Mouse (Mus musculus): ENCODE measurements around the gene Hoxc10. TPM values are rescaled to one million over a fixed set of nuclear protein-coding genes. Genes with fewer than 3 reads are reported as not detected.

Gene Hoxc10
- total RNA-seq, 2 experiments from 2014 or later = not detected

- DNase-seq (ENCODE audit: low spot score in 2 of 2) = no peak
Observed at GRCm38 (mm10) chr15:102988078-102988477, 21.5 kb downstream of the Hoxc10 start.

DNA sequence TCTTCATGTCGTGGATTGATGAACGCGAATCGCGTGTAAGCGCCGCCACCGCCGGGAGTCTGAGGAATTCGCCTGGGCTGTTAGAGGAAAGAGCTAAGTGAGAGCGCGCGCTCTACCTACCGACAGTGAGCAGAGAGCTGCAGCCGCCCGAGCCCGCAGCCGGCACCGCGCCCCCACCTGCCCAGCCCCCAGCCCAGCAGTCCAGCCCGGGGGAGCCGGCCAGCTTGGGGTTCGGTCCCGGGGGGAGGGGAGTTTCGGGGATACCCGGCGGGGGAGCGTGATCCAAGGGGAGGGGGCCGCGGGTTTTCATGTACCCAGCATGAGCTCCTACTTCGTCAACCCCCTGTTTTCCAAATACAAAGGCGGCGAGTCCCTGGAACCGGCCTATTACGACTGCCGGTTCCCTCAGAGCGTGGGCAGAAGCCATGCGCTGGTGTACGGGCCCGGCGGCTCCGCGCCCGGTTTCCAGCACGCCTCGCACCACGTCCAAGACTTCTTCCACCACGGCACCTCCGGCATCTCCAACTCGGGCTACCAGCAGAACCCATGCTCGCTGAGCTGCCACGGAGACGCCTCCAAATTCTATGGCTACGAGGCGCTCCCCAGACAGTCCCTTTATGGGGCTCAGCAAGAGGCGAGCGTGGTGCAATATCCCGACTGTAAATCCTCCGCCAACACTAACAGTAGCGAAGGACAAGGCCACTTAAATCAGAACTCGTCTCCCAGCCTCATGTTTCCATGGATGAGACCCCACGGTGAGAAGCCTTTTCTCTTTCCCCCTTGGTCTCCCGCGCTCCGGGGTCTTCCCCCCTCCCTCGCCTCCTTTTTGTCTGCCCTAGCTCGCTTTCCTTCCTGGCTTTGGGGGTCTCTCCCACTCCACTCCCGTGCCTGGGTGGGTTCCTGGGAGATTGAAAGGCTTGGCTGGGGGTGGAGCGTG, 24.1 kb downstream of the Hoxc10 start, which contains the start of gene Hoxc8:
Hoxc8 (plus strand) TSS at position 147 of the 937 bp plus-strand sequence.
- no peak for DNase-seq (ENCODE audit: low spot score in 2 of 2)

DNA sequence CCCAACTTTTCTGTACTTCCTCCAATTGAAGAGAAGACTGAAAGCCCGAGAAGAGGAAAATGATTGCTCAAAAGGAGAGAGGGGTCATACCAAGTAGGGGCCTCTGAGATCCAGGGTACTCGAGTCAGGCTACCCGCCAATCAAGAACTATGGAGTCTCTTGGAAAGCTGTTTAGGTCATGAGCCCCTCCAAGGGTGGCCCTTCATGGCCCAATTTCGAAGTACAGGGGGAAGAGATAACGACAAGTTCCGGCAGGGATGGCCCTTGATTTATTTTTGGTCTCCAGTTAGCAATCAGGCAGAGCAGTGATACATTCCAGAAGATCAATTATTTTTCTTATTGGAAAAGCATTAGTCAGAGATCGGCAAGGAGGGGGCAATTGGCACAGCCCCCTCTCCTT, 25.2 kb downstream of the Hoxc10 start:
- no peak for DNase-seq (ENCODE audit: low spot score in 2 of 2)

DNA sequence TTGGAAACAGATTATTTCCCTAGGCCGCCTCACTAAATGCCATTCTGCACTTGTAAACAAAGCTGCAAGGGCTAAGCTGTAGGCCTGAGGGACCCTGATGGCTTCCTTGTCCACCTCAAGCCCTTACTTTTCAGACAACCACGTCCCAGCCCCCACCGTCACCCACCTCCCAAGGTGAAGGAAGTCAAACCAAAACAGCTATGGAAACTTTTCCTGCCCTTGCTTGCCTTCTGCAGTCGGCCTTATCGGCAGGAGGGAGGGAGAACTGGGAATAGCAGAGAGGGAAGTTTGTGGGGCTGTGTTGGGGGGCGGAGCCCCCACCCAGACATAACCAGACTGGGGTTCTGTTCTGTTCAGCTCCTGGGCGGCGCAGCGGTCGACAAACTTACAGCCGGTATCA, 25.6 kb downstream of the Hoxc10 start:
- no peak for DNase-seq (ENCODE audit: low spot score in 2 of 2)

- DNase-seq (ENCODE audit: low spot score in 2 of 2) = no peak
Observed at GRCm38 (mm10) chr15:102992863-102993262, 26.3 kb downstream of the Hoxc10 start.

- no peak for DNase-seq (ENCODE audit: low spot score in 2 of 2)
Observed at GRCm38 (mm10) chr15:102996548-102996947, 30.0 kb downstream of the Hoxc10 start.

GRCm38 (mm10) chr15:102997431-102997830, 30.8 kb downstream of the Hoxc10 start:
- no peak for DNase-seq (ENCODE audit: low spot score in 2 of 2)

- no peak for DNase-seq (ENCODE audit: low spot score in 2 of 2)
Observed at GRCm38 (mm10) chr15:102997939-102998355, 31.4 kb downstream of the Hoxc10 start, which contains the start of gene Hoxc6. Hoxc6 (plus strand) TSS chr15:102998257.

- DNase-seq (ENCODE audit: low spot score in 2 of 2) = no peak
Observed at GRCm38 (mm10) chr15:102998608-102999182, 32.1 kb downstream of the Hoxc10 start.

DNA sequence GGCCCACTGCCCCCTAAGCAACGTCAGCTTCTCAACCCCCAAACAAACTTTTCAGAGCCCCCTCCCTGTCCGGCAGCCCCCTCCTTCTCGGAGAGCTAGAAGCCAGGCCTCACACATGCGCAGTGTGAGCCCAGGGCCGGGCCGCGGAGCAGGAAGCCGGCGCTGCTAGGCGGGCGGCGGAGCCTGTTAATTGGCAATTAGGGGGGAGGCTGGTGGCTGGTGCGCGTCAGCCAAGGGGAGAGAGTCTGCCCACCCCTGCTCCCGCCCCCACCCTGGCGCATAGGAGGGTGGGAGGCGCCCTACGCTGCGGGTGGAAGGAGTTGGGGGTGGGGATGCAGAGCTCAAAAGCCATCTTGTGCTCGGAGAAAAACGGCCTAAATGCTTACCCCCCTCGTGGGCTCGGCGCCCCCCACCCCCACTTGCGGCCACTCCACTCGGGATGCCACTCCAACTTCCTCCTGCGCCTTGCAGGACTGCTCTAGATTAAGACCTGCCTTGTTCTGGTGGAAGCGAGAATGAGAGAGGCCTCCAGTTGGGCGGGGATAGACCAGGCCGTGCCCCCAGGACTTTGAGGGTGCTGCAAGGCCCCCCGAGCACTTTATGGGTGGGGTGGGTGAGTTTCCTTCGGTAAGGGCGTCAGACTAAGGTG, 32.7 kb downstream of the Hoxc10 start:
- DNase-seq (ENCODE audit: low spot score in 2 of 2) = peak in 1 of 2 experiments; percentile 58

- DNase-seq (ENCODE audit: low spot score in 2 of 2) = no peak
Observed at GRCm38 (mm10) chr15:102999955-103000354, 33.4 kb downstream of the Hoxc10 start.

DNA sequence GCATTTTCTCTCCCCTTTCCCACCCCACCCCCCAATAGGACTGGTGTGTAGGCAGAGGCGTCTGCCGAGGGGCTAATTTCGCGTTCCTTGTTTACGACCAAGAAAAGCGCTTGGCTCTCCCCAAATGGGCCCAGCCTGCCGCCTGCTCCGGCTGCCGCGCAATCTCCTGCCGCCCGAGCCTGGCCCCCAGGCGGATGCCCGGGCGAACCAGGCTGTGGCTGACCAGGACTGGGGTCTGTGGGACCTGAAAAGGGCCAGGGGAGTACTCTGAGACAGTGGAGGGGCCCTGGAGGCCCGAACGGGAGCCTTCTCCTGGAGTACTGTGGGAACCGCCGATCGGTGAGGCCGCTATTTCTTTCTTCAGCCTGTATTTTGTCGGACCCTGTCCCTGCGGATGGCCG, 33.9 kb downstream of the Hoxc10 start:
- no peak for DNase-seq (ENCODE audit: low spot score in 2 of 2)

DNA sequence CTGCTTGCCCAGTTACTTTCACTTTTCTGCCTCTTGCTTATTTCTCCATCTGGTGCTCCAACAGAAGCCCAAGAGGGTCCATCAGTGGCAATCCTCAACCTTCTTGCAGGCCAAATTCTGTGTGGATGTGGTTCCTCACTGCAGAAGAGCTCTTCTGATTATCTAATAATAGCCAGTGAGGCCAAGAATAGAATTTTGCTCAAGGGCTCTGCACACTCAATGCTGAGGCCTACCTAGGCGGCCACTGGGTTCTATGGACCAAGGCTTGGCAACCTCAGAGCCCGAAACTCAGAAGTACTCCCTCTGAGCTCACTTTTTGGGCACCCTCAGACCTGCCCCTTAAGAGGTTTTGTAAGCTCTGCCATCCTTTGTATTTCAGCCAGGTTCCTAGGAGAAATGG, 34.8 kb downstream of the Hoxc10 start:
- no peak for DNase-seq (ENCODE audit: low spot score in 2 of 2)

DNA sequence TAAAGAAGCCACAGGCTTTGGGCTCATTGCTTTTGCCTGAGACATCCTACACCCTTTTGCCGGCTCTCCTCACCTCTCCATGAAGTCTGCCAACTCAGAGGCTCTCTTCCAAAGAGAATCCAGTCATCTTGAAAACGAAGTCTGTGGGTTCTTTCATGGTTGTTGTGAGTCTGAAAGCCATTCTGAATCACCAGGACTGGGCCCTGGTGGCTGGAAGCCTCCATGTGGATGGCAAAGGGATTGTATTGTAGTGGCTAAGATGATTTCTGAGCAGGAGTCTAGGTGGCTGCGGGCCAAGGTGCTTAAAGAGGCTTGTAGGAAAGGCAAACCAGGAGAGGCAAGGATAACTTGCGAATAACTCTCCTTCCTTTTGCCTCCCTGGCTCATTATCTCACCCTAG, 35.6 kb downstream of the Hoxc10 start:
- DNase-seq (ENCODE audit: low spot score in 2 of 2) = no peak

GRCm38 (mm10) chr15:103002821-103003448, 36.3 kb downstream of the Hoxc10 start:
- DNase-seq (ENCODE audit: low spot score in 2 of 2) = no peak

DNA sequence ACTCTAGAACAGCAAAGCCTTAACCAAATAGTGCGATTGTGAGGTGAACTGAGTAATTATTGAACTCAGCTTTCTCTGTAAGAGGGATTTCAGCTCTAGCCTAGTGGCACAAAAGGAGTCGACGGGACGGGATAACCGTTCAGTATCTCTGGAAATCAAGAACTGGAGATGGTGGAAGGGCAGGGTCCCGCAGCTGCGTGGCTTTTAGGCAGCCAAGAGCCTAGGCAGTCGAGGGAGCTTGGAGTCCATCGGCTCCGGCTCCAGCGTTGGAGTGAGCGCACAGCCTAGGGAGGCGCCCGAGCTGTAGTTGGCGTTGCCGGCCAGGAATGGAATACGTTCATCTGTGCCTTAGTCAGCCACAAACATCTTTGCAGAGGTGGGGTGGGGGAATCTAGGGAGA, 38.7 kb downstream of the Hoxc10 start:
- no peak for DNase-seq (ENCODE audit: low spot score in 2 of 2)

DNA sequence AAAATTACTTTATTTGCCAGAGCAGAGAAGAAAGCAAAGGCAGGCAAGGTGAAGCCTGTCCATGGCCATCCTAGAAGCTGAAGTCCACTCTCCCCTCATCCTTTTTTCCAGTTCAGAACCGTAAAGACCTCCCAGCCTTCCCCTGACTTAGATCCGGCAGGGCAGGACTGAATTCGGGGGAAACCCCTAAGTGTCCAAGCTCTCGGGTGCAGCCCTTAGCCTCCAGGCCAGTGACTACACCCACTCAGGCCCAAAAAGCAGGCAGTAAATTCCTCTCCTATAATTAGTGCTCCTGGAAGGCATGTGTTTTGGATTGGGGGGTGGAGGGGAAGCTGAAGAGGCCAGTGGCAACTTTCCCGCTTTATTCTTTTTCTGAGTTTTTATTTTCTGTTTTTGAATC, 39.2 kb downstream of the Hoxc10 start:
- DNase-seq (ENCODE audit: low spot score in 2 of 2) = no peak

- no peak for DNase-seq (ENCODE audit: low spot score in 2 of 2)
Observed at GRCm38 (mm10) chr15:103006326-103006725, 39.7 kb downstream of the Hoxc10 start.

DNA sequence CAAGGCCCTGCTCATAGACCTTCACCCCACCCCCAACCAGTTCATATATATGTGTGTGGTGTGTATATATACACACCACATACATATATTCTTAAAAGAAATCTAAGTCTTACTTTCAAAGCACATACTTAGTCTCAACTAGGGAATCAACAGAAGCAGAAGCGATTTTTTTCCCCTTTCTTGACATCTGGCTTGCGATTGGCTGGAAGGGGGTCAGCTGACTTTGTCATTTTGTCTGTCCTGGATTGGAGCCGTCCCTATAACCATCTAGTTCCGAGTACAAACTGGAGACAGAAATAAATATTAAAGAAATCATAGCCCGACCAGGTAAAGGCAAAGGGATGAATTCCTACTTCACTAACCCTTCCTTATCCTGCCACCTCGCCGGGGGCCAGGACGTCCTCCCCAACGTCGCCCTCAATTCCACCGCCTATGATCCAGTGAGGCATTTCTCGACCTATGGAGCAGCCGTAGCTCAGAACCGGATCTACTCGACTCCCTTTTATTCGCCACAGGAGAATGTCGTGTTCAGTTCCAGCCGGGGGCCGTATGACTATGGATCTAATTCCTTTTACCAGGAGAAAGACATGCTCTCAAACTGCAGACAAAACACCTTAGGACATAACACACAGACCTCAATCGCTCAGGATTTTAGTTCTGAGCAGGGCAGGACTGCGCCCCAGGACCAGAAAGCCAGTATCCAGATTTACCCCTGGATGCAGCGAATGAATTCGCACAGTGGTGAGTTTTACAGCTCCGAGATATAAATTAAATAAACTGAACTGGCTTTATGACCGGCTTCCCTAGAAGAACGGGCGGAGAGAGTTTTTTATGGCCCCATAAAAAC, 42.9 kb downstream of the Hoxc10 start:
- no peak for DNase-seq (ENCODE audit: low spot score in 2 of 2)

DNA sequence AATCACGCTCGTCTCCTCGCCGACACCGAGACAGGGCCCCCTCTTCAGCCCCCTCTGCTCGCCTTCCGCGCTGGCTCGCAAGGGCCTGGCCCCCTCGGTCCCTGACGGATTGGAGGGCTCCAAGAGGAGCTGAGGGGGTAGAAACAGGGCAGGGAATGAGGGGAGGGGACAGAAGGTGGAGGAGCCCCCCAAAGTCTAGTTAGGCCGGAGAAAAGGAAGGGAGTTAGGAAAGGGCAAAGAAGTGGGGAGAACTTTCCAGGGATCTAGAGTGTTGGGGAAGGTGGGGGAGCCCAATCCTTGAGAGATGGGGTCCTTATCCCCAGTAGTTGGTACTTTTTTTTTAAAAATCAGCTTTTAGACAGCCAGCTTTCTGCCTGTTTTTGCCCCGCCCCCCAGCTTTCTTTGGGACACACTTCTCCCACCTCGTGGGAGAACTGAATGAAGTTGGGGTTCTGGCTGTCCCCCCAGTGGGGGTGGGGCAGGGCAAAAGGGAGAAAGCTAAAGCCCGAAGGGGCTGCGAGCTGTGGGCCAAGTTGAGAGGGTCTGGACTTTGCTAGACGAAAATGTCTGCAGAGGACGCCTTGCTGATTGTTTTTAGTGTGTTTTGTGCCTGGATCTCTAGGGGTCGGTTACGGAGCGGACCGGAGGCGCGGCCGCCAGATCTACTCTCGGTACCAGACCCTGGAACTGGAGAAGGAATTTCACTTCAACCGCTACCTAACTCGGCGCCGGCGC, 43.7 kb downstream of the Hoxc10 start:
- DNase-seq (ENCODE audit: low spot score in 2 of 2) = no peak
